Mouse (Mus musculus) midbrain, embryonic 13.5 days (tissue): Measurements from ENCODE around the gene Coq4. TPM values are rescaled to one million over a fixed set of nuclear protein-coding genes. Genes with fewer than 3 reads are reported as not detected.

Source experiments
- ATAC-seq: fragments of 200-750 bp; cut with Nextera tagmentation; 2 replicates; pipeline ENCODE4 v1.8.0; 2017; ENCODE audit warnings: mild to moderate bottlenecking, moderate TSS enrichment, moderate library complexity
- H3K27ac ChIP-seq: fragments of 300-500 bp; sonication (generic); 2 replicates; pipeline ENCODE4 v1.5.1; 2015; ENCODE audit warnings: inconsistent platforms, mild to moderate bottlenecking, moderate library complexity
- H3K27me3 ChIP-seq: fragments of 300-500 bp; sonication (generic); 2 replicates; pipeline ENCODE4 v1.6.1; 2015; ENCODE audit warnings: mild to moderate bottlenecking, inconsistent platforms
- H3K36me3 ChIP-seq: fragments of 300-500 bp; sonication (generic); 2 replicates; pipeline ENCODE4 v1.6.1; 2015; ENCODE audit warnings: mild to moderate bottlenecking, inconsistent platforms
- H3K4me1 ChIP-seq: fragments of 300-500 bp; sonication (generic); replicated peaks from 2 replicates; pipeline ENCODE4 v1.6.1; 2015; ENCODE audit warnings: inconsistent platforms
- H3K4me2 ChIP-seq: fragments of 300-500 bp; sonication (generic); replicated peaks from 2 replicates; pipeline ENCODE4 v1.6.1; 2015; ENCODE audit warnings: moderate library complexity, mild to moderate bottlenecking, inconsistent platforms
- H3K4me3 ChIP-seq: fragments of 300-500 bp; sonication (generic); replicated peaks from 2 replicates; pipeline ENCODE4 v1.5.1; 2015; ENCODE audit warnings: mild to moderate bottlenecking, inconsistent platforms
- H3K9ac ChIP-seq: fragments of 300-500 bp; sonication (generic); replicated peaks from 2 replicates; pipeline ENCODE4 v1.6.1; 2015; ENCODE audit warnings: mild to moderate bottlenecking, inconsistent platforms
- H3K9me3 ChIP-seq: fragments of 300-500 bp; sonication (generic); 2 replicates; pipeline ENCODE4 v1.6.1; 2016; ENCODE audit warnings: mild to moderate bottlenecking, inconsistent platforms
- WGBS: fragments of 180-500 bp; shearing (Covaris S2); methylation state at CpG from one replicate; pipeline ENCODE4 v1.1.7; 2015; 5-methylcytosine and 5-hydroxymethylcytosine counted together
- polyA plus RNA-seq: library from polyadenylated mRNA; unstranded; fragments of >200 nt; fragmentation: Nextera tagmentation; extraction: Ambion mirVana; gene quantifications from 2 replicates; pipeline ENCODE4 v1.2.1, GENCODE M21; 2015

Coq4 gene
- polyA plus RNA-seq, 1 experiment from 2014 or later = 33.5 TPM

GRCm38 (mm10) chr2:29803400-29803831 lies 16.1 kb downstream of the Coq4 start:
- 20% methylated on average over 6 of the region's 6 CpGs for WGBS
- Histone ChIP-seq H3K9ac (peak overlapping the region; percentile 95), H3K27ac (peak overlapping the region; percentile 94), H3K4me1 (peaks cover 20% of the 10 kb centered on the region), H3K4me3 (peak overlapping the region; percentile 91), H3K4me2 (peak overlapping the region; percentile 89), H3K27me3 (0 out of 2 replicates have a peak, but pooled peaks cover 6% of the 10 kb centered on the region), H3K36me3 (peaks cover 41% of the 10 kb centered on the region), H3K9me3 (no peaks in the 10 kb centered on the region)
- peak; percentile 51; the same call in 1 of the 2 replicates for ATAC-seq

GRCm38 (mm10) chr2:29815678-29816371 lies 28.5 kb downstream of the Coq4 start:
- Histone ChIP-seq H3K4me2 (no peak overlapping the region), H3K9ac (no peak overlapping the region), H3K36me3 (peaks cover 61% of the 10 kb centered on the region), H3K4me1 (peaks cover 24% of the 10 kb centered on the region), H3K27me3 (no peaks in the 10 kb centered on the region), H3K27ac (no peak overlapping the region), H3K4me3 (no peak overlapping the region), H3K9me3 (no peaks in the 10 kb centered on the region)
- ATAC-seq = no peak
- 79% methylated on average over 11 of the region's 11 CpGs for WGBS

DNA sequence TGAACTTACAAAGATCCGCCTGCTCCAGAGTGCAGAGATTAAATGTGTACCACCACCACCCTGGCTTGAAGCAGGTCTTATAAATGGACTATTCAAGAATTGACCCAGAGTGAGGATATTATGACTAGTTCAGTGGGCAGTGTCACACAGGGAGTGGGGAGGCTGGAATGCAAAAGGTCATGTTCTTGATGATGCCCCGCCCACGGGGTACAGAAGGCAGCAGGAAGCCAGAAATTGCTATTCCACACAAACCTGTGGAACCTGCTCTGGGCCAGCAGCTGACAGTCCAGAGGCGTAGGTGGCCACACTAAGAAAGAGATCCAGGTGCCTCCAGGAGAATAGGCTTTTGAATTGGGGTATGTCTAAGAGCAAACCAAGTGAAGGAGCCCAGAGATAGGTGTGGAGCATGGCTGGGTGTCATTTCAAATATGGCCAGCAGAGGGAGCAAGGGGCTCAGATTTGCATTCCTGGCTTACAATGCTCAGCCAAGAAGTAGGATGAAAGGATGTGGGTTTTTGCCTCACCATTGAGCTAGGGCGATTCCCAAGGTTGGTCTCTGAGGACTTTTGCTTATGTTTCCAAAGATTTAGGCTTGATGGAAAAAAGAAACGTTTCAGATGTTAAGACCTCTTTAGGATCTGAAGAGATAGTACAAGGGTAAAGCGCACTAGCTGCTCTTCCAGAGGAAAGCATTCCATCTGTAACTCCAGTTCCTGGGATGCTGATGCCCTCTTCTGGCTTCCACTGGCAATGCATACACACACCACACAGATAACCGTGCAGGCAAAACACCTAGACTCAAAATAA lies 30.3 kb downstream of the Coq4 start:
- peak overlapping the region; percentile 49 for H3K27ac ChIP-seq
- peak; percentile 51 for ATAC-seq
- H3K4me1 ChIP-seq = peaks cover 28% of the 10 kb centered on the region
- 36% methylated on average over 8 of the region's 8 CpGs for WGBS
- H3K9me3 ChIP-seq = no peaks in the 10 kb centered on the region
- no peak overlapping the region for H3K4me3 ChIP-seq
- H3K27me3 ChIP-seq = no peaks in the 10 kb centered on the region
- peak overlapping the region; percentile 30 for H3K4me2 ChIP-seq
- peaks cover 43% of the 10 kb centered on the region for H3K36me3 ChIP-seq
- no peak overlapping the region for H3K9ac ChIP-seq

DNA sequence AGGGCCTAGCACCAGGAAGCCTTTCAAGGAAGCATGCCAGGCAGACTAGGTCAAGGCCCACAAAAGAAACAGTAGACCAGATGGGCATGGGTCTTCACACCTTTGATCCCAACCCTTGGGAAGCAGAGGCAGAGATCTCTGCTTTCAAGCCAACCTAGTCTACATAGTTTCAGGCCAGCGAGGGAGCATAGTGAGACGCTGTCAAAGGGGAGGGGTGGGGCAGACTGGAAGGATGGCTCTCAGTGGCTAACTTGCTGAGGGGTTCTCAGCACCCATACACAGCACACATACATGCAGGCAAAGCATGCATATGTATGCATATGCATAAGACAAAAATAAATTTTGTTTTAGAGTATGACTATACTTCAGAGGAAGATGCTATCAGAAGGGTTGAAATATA lies 32.1 kb downstream of the Coq4 start:
- Histone ChIP-seq H3K4me3 (no peak overlapping the region), H3K9me3 (no peaks in the 10 kb centered on the region), H3K4me2 (peak overlapping the region; percentile 60), H3K4me1 (peaks cover 28% of the 10 kb centered on the region), H3K9ac (no peak overlapping the region), H3K36me3 (peaks cover 27% of the 10 kb centered on the region), H3K27ac (peak overlapping the region; percentile 95), H3K27me3 (no peaks in the 10 kb centered on the region)
- 2% methylated on average over 2 of the region's 2 CpGs for WGBS
- ATAC-seq = no peak

DNA sequence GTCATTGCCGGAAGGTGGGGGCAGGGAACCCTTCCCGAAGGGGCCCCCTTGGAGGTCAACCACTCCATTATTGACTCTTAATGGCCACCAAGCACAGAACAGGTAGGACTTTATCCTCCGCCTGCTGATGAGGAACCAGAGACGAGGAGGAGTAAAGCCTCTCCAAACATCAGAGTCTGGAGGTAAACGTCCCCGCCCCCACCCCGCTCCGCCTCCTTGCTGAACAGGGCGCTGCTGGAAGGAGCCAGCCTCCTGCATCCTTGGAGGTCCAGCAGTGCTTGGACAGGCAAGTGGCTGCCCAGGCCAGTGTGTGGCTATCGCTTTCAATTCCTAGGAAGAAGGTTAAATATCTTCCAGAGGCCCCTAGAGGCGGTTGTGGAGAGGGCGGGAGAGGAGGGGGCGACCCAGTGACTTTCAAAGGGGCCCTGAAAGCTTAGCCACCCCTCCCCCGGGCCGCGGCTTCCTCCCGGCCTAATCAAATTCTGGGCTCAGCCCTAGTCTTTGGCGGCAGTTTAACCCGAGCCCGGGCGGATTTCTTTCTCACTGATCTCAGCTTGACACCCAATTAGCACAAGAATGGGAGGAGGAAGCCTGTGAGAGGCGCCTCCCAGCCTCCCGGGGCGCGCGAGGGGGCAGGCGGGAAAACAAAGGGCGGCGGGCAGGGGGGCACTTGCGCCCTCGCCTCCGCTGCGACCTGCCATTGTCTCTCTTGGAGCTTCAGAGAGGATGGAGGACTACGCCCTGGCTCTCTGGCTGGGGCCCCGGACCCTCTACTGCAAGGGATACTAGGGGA lies 32.9 kb downstream of the Coq4 start, which contains the start of gene Urm1:
TSS of gene Urm1 (plus strand) at position 51 of the 793 bp plus-strand sequence.
- Histone ChIP-seq H3K9ac (peak within 1 kb of the TSS; percentile 73), H3K36me3 (peaks cover 19% of the 10 kb centered on the region), H3K4me2 (peak within 1 kb of the TSS; percentile 60), H3K27ac (peak within 1 kb of the TSS; percentile 95), H3K4me3 (peak within 1 kb of the TSS; percentile 35), H3K9me3 (no peaks in the 10 kb centered on the region), H3K27me3 (no peaks in the 10 kb centered on the region), H3K4me1 (peaks cover 28% of the 10 kb centered on the region)
- peak; percentile 85 for ATAC-seq
- WGBS = under 1% methylated on average over 35 of the region's 35 CpGs

DNA sequence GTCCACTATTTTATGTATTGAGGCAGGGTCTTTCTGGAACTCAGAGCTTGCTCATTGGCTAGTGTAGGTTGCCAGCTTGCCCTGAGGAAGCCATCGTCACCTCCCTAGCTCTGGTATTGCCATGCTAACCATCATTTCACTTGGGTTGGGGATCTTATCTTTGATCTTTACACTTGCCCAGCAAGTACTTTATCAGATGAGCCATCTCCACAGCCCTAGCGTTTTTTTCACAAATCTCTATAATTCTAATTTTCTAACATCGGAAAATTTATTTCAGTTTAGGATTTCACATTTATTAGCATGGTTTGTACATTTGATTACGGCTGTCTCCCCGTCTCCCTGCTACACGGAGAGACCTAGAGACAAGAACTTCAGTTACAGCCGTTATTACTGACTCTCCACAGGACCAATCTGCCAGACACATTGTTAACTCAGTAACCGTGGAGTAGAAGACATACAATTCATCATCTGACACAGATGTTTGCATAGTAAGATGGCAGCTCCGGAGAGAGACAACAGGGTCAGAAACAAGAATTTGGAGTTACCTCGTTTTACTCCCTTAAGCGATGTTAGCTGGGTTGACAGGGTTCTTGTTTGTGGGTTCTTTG lies 39.1 kb downstream of the Coq4 start:
- peak overlapping the region; percentile 78 for H3K9ac ChIP-seq
- H3K4me2 ChIP-seq = peak overlapping the region; percentile 63
- H3K9me3 ChIP-seq = no peaks in the 10 kb centered on the region
- no peaks in the 10 kb centered on the region for H3K36me3 ChIP-seq
- 14% methylated on average over 11 of the region's 11 CpGs for WGBS
- H3K27ac ChIP-seq = peak overlapping the region; percentile 95
- H3K4me3 ChIP-seq = peak overlapping the region; percentile 76
- peak; percentile 31 for ATAC-seq
- H3K27me3 ChIP-seq = no peaks in the 10 kb centered on the region
- peaks cover 20% of the 10 kb centered on the region for H3K4me1 ChIP-seq

DNA sequence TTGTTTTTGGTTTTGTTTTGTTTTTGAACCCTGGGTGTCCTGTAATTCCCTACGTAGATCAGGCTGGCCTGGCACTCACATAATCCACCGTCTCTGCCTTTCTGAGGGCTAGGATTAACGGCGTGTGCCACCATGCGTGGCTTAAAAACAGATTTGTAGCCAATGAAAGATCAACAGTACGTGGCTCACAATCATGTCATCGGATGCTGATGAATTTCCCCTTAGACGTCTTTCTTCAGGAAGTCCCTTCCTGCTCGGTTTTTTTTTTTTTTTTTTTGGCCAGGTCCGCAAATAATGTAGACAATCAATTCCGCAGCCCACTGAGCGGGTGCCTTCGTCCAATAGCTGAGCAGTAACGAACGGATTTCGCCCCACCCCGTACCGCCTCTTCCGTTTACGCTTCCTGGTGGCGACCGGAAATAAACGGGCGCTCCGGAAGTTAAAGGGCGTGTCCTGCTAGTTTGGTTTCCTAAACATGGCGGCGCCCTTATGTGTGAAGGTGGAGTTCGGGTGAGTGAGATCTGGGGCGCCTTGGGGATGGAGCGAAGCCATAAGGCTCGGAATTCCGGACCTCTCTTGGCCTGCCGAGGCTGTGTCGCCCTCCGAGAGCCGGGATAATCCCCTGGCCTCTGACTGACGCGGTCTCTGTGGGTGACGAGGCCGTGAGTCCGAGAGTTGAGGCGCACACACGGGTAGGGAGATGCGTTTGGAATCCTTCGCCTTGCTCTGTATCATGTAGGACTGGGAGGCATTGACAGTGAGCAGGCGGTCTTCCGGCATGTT lies 39.8 kb downstream of the Coq4 start:
- H3K4me1 ChIP-seq = peaks cover 20% of the 10 kb centered on the region
- WGBS = under 1% methylated on average over 48 of the region's 48 CpGs
- H3K4me3 ChIP-seq = peak overlapping the region; percentile 76
- no peaks in the 10 kb centered on the region for H3K9me3 ChIP-seq
- peak overlapping the region; percentile 95 for H3K27ac ChIP-seq
- no peaks in the 10 kb centered on the region for H3K27me3 ChIP-seq
- peak overlapping the region; percentile 78 for H3K9ac ChIP-seq
- ATAC-seq = peak; percentile 97
- H3K36me3 ChIP-seq = no peaks in the 10 kb centered on the region
- H3K4me2 ChIP-seq = peak overlapping the region; percentile 86

DNA sequence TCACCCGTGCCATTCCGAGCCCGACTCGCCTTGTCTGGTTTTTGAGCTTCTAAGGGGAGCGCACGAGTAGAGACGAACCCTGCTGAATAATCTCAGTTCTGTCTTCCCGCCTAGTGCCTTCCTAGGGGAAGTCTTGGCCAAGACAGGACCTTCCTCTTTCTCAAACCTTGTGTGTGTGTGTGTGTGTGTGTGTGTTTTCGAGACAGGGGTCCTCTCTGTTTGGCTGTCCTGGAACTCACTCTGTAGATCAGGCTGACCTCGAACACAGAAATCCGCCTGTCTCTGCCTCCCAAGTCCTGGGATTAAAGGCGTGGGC lies 40.4 kb downstream of the Coq4 start:
- H3K4me2 ChIP-seq = peak overlapping the region; percentile 86
- no peaks in the 10 kb centered on the region for H3K27me3 ChIP-seq
- peak overlapping the region; percentile 76 for H3K4me3 ChIP-seq
- no peaks in the 10 kb centered on the region for H3K9me3 ChIP-seq
- H3K4me1 ChIP-seq = peaks cover 20% of the 10 kb centered on the region
- ATAC-seq = peak; percentile 12; the same call in 1 of the 2 replicates
- 0 out of 2 replicates have a peak overlapping the region, but pooled peaks have one; percentile 65 for H3K27ac ChIP-seq
- H3K36me3 ChIP-seq = peaks cover 3% of the 10 kb centered on the region
- peak overlapping the region; percentile 77 for H3K9ac ChIP-seq
- WGBS = 5% methylated on average over 12 of the region's 12 CpGs

DNA sequence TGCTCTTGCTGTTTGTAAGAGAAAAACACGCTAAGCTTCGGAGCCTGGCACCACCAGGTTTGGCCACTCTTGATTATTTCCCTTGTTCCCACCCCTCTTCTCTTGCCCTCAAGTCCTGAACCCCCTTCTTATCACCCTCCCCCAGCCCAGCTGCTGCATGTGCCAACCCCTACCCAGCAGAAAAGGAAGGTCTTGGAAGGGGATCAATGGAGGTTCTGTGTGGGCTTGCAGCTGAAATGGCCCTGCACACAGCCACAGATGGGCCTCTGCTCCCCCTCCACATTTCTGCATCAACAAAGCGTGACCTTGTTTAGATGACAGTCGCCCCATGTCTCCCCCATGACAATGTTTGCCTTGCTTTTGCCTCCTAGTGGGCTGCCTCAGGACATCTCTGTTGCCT lies 43.8 kb downstream of the Coq4 start:
- WGBS = 87% methylated on average over 4 of the region's 4 CpGs
- Histone ChIP-seq H3K36me3 (peaks cover 14% of the 10 kb centered on the region), H3K9ac (no peak overlapping the region; the same call in 1 of the 2 replicates)

DNA sequence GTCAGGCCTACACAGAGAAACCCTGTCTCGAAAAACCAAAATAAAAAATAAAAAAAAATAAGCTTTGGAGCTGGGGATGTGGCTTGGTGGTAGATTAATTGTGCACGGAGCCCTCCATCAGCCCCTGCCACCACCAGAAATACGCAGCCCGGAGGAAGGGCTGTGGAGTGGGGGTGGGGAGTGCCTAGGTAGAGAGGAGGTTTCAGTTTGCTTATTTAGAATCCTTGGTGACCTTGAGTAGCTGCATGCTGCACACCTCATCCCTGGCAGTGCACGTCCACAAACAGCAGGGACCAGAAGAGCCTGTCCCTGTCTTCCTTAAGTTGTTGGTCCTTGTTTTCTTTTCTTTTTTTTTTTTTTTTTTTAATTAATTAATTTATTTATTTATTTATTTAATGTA lies 46.5 kb downstream of the Coq4 start:
- H3K9me3 ChIP-seq = no peaks in the 10 kb centered on the region
- no peak overlapping the region for H3K9ac ChIP-seq
- 98% methylated on average over 5 of the region's 5 CpGs for WGBS
- no peak overlapping the region for H3K4me2 ChIP-seq
- no peak overlapping the region for H3K4me3 ChIP-seq
- H3K27ac ChIP-seq = no peak overlapping the region
- H3K4me1 ChIP-seq = peaks cover 33% of the 10 kb centered on the region
- peaks cover 14% of the 10 kb centered on the region for H3K36me3 ChIP-seq
- H3K27me3 ChIP-seq = no peaks in the 10 kb centered on the region
- no peak for ATAC-seq

More for the DNA sequence above, 43.8 kb downstream of the Coq4 start:
- no peak for ATAC-seq
- H3K4me3 ChIP-seq = no peak overlapping the region
- no peak overlapping the region for H3K27ac ChIP-seq
- no peaks in the 10 kb centered on the region for H3K9me3 ChIP-seq
- no peak overlapping the region for H3K4me2 ChIP-seq
- peaks cover 36% of the 10 kb centered on the region for H3K4me1 ChIP-seq
- no peaks in the 10 kb centered on the region for H3K27me3 ChIP-seq
